Mouse (Mus musculus) cerebellum, postnatal 14 days (tissue): ENCODE measurements around the gene Pitpnc1.

ENCODE experiments used
- DNase-seq, 2 experiments: peaks; one replicate each; pipeline ENCODE4 v3.0.0; 2021; ENCODE audit warnings: mixed read lengths in 2 of 2

Gene Pitpnc1

GRCm38 (mm10) chr11:107370476-107370875, 100.0 kb downstream of the Pitpnc1 start:
- no peak for DNase-seq

GRCm38 (mm10) chr11:107369661-107370060, 100.8 kb downstream of the Pitpnc1 start:
- DNase-seq: no peak

DNA sequence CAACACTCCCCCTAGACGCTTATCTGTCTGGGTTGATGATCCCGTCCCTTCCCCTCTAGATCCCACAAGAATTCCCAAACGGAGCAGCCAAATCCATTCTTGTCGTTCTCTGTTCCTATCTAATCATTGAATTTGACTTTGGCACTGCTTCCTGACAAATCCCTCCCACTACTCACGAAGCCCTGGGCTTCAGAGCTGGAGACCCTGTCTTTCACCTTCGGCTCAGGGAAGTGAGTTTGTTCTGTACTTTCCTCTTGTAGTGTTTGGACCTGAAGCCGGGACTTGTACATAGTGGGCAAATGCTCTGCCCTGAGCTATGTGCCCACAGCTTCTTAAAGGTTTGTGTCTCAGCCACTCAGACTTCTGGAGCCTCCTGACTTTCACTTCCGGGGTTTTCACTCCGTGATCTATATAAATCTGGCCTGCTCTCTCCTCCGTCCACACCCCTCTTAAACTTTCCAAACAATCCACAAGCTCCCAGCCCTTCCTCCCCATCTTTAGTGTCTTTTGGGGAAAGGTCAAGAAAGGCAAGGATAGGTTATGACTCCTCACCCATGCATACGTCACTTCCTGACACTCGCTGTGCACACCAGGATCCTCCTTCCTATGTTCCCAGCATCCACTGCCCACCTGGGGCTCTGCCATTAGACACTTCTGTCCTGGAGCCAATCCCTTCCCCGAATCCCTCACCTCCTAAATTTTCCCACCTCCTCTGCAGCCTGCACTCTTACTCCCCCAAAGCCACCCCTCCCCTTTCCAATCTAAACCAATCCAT, 104.4 kb downstream of the Pitpnc1 start:
- no peak for DNase-seq

GRCm38 (mm10) chr11:107358695-107359094, 111.8 kb downstream of the Pitpnc1 start:
- peak in 1 of 2 experiments; percentile 34 for DNase-seq

GRCm38 (mm10) chr11:107356224-107356623, 114.3 kb downstream of the Pitpnc1 start:
- peak; percentile 64 to 72 for DNase-seq

GRCm38 (mm10) chr11:107355526-107355925, 115.0 kb downstream of the Pitpnc1 start:
- DNase-seq: no peak

GRCm38 (mm10) chr11:107354499-107355143, 115.9 kb downstream of the Pitpnc1 start:
- DNase-seq: no peak

DNA sequence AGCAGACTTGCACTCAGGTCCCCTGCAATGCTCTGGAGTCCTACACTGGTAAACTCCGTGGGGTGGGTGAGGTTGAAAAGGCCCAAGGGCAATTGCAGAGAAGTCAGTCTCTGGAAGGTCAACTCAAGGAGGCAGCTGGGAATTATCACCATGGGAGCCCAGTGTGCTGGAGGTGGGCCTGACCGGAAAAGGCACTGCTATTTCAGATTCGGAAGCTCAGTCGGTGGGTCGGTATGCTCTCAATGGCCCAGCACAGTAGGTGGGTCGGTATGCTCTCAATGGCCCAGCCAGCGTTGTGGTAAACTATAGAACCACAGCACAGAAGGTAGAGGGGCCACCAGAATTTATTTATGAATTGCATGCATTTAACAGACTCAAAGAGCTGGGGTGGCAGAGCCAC, 117.9 kb downstream of the Pitpnc1 start:
- no peak for DNase-seq

DNA sequence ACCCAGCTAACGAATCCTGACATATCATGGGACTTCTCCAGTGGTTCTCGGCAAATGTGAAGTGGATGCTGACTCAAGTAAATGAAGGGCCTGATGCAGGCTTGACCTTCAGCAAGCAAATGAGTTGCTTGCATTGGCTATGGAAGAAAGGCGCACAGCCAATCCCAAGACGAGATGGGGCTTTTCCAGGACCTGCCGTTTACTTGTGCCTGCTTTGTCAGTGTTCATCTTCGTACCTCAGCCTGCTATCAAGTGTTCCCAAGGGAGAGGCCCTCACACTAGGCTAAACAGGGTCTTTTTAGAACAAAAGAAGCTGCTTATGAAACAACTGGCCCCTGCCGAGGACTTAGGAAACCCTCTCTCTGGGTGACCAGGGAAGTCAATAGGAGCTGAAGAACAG, 120.7 kb downstream of the Pitpnc1 start:
- no peak for DNase-seq

GRCm38 (mm10) chr11:107343031-107343430, 127.5 kb downstream of the Pitpnc1 start:
- no peak for DNase-seq

DNA sequence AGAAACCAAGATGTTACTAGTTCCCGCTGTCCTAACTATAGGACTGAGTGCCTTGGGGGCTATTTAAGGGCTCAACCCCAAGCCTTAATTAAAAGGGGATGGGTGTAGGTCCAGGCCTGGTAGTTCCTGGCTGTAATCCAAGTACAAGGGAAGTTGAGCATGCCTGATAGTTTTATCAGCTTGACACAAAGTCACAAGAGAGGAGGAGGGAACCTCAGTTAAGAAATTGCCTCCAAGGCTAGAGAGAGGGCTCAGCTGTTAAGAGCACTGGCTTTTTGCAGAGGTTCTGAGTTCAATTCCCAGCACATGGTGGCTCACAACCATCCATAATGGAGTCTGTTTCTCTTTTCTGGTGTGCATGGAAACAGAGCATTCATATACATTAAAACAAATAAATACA, 128.1 kb downstream of the Pitpnc1 start:
- no peak for DNase-seq

DNA sequence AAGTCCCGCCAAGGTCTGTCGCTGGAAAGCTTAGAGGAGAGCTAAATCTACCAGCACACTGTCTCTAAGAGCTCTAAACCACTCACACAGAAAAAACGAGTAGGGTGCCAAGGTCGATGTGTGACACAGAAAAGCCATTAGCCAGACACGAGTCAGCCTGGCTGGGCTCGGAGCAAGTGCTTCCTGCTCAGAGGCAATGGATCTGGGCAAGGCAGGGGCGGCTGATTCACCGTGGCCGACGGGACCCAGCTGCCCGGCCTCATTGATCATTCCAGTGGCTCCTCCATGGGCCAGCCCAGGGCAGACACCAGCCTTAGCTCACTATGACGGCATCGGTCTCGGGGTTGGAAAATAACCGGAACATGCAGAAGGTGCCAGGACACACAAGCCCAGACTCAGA, 129.2 kb downstream of the Pitpnc1 start:
- peak; percentile 66 to 69 for DNase-seq

GRCm38 (mm10) chr11:107340793-107341192, 129.7 kb downstream of the Pitpnc1 start:
- DNase-seq: no peak

- DNase-seq: peak; percentile 77 to 79
Observed at GRCm38 (mm10) chr11:107339224-107339805, 131.2 kb downstream of the Pitpnc1 start.

DNA sequence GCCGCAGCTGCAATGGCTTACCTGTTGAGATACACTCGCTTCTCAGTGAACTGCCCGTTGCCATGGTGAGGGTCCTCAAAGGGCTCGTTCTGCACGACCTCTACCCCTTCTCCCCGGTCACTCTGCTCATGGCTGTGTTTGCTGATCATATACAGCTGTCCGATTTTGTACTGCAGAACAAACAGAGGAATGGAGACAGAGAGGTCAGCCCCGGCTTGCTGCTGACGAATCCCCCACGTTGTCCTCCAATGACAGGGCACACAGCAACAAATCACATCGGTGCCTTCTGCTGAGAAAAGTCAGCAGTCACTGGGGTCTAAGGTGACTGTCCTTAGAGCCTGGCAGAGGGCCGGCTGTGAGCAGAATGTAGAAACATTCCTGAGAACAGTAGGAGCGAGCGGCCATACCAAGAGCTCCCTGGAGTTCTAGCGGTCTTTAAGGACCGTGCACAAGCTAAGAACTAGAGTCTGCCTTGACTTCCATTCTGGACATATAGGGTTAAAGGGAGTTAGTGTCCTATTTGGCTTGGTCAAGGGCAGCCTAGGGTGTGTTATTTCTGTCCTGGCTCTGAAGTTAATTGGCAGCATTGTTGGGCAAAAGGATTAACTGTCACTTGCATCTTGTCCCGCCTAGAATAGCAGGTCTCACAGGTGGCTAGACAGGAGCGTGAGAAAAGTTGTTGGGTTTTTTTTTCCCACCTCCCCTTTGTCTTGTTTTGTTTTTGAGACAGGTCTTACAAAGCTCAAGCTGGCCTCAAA, 132.9 kb downstream of the Pitpnc1 start:
- DNase-seq: peak; percentile 29 to 67

- DNase-seq: peak; percentile 67 to 75
Observed at GRCm38 (mm10) chr11:107335756-107336155, 134.7 kb downstream of the Pitpnc1 start.

- no peak for DNase-seq
Observed at GRCm38 (mm10) chr11:107334849-107335484, 135.5 kb downstream of the Pitpnc1 start.

GRCm38 (mm10) chr11:107332905-107333304, 137.6 kb downstream of the Pitpnc1 start:
- peak in 1 of 2 experiments; percentile 51 for DNase-seq

DNA sequence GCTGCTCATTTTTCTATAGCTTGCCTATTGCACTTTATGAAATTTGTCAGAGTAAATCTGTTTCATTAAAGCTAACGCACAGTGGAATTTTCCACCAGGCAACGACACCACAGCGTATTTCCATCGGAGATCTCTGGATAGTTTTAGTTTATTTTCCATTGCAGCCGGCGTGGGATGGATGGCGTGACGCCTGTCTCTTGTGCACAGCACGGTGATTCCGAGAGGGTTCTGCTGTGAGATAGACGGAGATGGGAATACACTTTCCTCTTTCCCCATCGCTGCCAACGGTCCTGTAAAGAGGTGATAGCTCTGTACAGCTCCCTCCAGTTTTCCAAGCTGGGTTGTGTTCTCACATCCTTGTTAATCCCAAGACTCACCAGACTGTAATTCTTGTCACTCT, 138.2 kb downstream of the Pitpnc1 start:
- no peak for DNase-seq

GRCm38 (mm10) chr11:107331425-107331824, 139.1 kb downstream of the Pitpnc1 start:
- DNase-seq: peak; percentile 28 to 59

DNA sequence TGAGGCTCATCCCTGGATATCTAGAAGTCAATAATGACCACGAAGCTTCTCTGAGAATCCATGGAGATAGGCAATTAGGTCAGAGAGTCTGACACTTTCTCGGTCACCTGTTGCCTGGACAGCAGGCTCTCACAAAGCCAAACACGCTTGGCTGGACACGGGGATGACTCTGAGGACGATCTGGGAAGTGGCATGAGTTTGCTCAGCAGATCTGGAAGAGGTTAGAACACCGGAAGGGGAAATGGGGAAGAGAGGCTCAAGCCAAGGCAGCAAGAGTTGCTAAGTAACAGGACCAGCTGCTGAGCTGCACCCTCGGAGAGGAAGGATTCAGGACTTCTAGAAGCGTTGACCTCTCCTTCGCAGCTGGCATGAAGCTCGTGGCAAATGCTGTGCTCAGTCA, 143.2 kb downstream of the Pitpnc1 start:
- DNase-seq: peak; percentile 33 to 60
